Mouse (Mus musculus) layer of hippocampus, postnatal 14 days (tissue): ENCODE data around the gene Foxl1. TPM values are rescaled to one million over a fixed set of nuclear protein-coding genes. Genes with fewer than 3 reads are reported as not detected.

ENCODE experiments used
- DNase-seq, 2 experiments: peaks; one replicate each; pipeline ENCODE4 v3.0.0; 2021 to 2022; ENCODE audit warnings: low spot score in 2 of 2, mixed read lengths in 1 of 2
- long read RNA-seq, 2 experiments: library from polyadenylated mRNA; stranded (forward); transcript quantifications; one replicate each; pipeline ENCODE4 v2.0.0; 2021
- total RNA-seq, 2 experiments: library from RNA; stranded (reverse); gene quantifications; 2 replicates each; pipeline ENCODE4 v1.2.3; 2021

Foxl1 gene
- not detected for total RNA-seq
- long read RNA-seq, experiment 1: 0 reads
- long read RNA-seq, experiment 2: 0 reads

DNA sequence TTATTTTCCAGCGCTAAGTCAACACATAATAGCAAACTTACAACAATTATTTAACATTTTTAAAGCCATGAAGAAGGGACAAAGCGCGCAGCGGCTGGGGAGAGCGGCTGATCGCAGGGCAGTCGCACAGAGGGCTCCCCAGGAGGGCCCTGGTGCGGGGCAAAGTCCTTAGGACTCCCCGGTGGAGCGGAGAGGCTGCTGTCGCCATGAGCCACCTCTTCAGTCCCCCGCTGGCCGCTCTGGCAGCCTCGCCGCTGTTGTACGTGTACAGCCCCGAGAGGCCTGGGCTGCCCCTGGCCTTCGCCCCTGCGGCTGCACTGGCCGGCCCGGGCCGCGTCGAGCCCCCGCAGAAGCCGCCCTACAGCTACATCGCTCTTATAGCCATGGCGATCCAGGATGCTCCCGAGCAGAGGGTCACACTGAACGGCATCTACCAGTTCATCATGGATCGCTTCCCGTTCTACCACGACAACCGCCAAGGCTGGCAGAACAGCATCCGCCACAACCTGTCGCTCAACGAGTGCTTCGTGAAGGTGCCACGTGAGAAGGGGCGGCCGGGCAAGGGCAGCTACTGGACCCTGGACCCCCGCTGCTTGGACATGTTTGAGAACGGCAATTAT is at the start of gene Foxl1:
TSS of gene Foxl1 (plus strand) at position 185 of the 620 bp plus-strand sequence.
- no peak for DNase-seq

DNA sequence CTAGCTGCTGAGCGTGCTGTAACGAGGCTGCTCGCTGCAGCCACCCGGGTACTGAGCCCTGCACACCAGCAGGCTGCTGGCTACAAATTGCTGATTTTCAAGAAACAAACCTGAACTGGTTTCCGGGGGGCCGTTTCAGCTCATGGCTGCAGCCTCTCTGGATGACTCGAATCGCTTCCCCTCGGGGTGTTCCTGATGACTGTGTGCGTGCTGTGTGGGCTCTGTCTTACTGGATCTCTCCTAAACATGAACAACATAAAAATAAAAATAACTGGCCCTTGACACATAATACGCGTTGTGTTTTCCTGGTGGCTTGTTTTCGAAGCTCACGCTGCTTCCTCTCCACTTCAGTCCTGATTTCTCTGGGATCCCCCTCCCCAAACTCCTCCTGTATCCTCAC is 49.0 kb upstream of the Foxl1 start:
- no peak for DNase-seq

DNA sequence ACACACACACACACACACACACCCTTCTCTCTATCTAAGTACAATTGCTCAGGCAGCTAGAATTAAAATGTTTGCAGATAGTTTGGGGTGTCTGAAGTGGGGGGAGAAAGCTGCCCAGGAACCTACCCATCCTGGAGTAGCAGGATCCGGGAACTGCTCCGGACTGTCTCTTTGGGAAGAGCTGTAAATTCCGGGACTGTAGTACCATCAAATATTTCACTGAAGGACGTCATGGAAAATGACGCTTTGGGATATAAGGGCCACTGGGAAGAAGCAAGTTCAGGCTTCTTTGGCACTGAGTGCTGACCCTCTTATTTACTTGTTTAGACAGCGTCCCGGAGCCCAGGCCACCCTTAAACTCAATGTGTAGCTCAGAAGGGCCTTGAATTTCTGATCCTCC is 48.5 kb upstream of the Foxl1 start:
- DNase-seq: no peak

DNA sequence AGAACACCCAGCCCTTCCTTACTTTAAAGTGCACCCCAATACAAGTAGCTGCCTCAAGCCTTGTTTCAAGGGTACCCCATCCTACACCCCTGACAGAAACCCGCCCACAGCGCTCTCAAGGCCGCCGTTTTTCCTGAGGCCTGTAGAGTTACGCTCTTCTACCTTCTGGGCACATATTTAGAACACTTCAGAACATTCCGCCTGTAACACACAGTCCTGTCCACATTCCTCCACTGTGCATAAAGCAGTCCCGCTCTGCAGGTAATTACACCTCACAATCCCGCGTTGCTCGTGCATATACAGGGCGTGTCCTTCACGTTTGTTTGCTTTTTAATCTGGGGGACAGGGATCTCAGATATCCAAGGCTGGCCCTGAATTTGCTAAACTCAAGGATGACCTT is 47.8 kb upstream of the Foxl1 start:
- DNase-seq: no peak

DNA sequence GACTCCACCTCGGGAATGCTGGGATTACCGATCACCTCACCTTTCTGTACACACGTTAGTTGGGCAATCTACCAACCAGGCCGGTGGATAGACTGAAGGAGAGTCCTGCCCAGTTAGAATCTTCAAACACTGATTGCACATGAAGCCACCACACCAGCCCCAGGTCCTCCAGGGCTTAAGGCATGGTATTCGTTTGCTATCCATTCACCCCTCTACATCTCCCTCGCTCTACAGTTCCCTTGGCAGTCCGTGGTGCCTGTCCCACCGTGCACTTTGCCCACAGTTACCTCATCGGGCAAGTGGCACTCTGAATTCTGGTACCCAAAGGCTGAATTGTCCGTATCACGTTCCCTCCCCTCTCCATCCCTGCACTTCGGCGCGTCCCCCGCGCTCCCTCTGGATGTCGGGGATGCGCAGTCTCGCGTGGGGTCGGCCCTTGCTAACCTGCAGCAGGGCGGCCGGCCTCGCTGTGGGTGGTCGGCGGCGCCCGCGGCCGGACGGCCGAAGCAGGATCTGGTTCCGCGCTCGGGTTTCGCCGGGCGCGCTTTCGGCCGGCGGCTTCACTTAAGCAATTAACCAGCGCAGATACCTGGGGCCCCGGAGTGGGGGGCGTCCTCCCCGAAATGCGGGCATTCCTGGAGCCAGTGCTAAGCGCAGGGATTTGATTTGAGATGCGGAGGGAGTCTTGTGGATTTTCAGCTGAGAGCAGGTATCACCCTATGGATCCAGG is 47.2 kb upstream of the Foxl1 start:
- DNase-seq: no peak

DNA sequence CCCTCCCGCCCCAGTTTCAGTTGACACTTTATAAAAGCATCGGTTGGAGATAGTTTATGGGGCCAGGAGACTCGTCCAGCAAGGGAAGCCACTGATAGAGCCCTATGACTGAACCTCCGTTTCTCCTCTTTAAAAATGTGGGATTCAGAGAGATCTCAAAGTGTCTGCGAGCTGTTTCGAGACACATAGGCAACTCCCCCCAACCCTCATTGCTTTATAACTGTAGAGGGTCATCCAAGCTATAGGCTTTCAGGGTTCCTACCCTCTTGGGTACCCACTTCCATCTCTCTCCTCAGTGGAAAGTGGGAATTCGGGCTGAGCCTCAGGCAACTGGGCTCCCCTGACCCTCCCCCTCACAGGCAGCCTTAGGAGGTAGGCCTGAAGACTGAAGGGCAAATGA is 46.3 kb upstream of the Foxl1 start:
- no peak for DNase-seq

DNA sequence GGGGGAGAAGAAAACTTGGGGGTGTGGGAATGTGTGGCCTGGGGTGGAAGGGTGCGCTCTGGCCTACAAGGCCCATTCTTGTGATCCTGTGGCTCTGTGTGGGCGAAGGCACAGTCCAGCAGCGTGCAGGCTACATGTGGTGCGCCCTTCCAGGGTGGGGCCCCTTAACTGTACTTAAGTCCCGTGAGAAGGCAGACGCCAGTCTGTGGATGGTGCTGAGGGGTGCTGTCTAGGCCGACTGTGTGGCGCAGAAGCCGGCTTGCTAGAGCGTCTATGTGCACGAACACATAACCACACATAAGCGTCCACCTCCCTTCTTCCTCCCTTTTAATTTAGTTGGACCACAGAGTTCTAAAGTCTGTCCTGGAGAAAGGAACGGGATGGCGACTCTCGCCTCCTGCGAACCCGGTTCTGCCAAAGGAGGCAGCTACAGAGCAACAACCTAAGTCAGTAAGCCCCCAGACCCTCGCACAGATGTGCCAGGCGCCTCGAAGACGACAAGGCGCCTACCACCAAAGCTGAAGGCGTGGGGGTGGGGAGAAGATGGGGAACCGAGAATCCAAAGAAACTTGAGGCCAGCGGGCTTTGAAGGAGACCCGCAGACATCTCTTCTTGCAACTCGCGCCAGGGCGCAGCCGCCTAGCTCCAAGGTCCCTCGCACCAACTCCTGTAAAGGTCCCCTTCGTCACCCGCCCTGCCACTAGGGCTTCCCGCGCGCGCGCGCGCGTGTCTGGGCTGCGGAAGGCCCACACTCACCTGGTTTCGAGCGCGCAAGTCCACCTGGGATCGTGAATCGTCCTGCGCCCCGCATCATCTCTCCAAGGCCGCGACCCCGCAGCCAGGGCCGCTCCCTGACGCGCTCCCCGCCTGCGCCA is 45.3 kb upstream of the Foxl1 start:
- no peak for DNase-seq

DNA sequence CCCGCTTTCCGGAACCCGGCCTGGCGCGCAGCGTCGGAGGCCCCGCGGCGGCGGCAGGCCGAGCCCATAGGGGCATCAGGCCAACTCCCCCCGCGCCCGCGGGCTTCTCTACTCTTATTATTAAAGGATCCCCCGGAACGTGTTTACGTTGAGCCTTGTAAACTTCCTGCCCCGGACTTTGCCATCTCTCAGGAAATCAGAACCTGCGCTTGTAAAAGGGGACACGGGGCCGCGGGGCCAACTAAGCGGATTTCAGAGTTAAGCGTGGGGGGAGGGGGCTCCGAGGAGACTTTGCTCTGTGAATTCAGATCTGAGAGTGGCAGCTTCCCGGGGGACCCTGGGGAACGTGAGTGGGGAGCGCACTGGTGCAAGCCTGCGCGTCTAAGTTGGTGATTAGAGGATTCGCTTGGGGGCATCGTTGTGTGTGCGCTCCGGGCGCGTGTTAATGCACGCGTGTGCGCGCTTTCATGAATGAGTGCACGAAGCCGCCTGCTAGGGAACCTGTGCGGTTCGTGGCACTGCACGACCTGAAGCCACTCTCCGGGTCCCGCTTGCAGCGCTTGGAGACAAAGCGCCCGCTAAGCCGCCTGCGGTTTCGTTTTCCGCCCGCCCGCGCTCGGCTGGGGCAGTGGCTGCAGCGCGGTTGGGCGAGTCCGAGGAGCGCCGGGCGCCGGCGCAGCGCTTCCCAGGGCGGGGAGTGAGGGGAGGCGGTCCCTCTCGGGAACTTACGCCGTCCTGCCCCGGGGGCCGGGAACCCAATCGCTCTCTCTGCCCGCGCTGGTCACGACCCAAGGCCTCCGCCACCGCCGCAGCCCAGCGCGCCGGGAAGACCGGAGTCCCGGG is 44.4 kb upstream of the Foxl1 start:
- DNase-seq: no peak

GRCm38 (mm10) chr8:121083936-121084209 is 43.9 kb upstream of the Foxl1 start:
- no peak for DNase-seq

DNA sequence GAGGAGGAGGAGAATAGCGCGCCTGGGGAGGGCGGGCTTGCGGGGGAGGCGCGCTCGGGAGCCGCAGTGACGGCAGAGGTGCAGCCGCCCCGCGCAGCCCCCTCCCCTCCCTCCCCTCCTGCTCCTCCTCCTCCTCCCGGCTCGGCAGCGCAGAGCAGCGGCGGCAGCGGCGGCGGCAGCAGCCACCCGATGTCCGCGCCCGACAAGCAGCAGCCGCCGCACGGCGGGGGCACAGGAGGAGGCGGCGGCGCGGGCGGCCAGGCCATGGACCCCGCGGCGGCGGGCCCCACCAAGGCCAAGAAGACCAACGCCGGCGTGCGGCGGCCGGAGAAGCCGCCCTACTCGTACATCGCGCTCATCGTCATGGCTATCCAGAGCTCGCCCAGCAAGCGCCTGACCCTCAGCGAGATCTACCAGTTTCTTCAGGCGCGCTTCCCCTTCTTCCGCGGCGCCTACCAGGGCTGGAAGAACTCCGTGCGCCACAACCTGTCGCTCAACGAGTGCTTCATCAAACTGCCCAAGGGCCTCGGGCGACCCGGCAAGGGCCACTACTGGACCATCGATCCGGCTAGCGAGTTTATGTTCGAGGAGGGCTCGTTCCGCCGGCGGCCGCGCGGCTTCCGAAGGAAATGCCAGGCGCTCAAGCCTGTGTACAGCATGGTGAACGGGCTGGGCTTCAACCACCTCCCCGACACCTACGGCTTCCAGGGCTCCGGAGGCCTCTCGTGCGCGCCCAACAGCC is 43.4 kb upstream of the Foxl1 start, which contains the start of gene Foxf1:
TSS of gene Foxf1 (plus strand) at position 177 of the 742 bp plus-strand sequence.
- DNase-seq: no peak

- no peak for DNase-seq
These were observed 42.7 kb upstream of the Foxl1 start for GRCm38 (mm10) chr8:121085011-121085410.

DNA sequence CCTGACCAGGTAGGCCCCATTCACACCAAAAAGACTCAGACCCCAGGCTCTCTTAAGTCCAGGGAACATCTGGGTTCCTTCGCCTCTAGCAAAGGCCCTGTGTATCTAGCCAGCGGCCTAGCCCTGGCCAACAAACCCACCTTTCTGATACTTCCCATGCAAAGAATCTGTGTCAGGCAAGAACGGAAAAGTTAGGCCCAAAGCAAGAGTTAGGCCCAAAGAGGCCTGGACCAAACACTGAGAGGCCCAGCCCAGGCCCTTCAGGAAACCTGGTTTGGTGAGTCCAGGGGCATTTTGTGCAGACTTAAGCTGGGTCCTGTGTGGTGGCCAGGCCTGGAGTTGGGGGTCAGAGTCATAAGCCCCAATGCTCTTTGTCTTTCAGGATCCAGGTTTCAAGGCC is 42.2 kb upstream of the Foxl1 start:
- DNase-seq: no peak

DNA sequence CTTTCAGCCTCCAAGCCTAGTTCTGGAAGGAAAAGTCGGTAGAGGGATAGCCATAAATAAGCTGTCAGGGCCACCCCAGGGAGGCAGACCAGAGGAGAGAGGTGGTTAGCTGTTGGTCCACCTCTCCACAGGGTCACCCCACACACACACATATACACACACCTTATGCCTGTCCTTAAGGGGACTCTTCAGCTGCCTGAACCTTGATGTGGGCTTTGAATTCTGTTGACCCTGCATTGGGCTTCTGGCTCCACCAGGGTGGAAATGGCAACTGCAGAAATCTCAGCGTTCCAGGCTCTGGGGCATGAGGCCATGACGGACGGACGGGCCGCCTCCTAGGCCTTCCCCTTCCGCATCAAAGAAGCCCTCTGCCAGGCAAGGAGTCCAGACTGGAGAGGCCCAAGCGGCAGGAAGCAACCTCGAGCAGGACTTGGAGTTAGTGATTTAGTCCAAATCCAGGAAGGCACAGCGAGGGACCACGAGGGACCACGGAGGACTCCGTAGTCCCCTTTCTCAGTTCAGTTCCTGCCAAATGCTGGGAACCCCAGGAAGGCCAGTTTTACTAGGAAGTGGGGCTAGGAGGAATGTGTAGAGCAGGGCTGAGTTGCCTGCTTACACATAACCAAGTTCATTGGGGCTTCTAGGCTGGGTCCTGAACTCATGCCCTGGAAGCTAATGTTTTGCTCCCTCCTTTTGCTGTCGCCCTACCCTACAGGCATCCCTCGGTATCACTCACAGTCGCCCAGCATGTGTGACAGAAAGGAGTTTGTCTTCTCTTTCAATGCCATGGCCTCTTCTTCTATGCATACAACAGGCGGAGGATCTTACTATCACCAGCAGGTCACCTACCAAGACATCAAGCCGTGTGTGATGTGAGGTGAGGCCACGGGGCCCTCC is 41.5 kb upstream of the Foxl1 start:
- DNase-seq: no peak

DNA sequence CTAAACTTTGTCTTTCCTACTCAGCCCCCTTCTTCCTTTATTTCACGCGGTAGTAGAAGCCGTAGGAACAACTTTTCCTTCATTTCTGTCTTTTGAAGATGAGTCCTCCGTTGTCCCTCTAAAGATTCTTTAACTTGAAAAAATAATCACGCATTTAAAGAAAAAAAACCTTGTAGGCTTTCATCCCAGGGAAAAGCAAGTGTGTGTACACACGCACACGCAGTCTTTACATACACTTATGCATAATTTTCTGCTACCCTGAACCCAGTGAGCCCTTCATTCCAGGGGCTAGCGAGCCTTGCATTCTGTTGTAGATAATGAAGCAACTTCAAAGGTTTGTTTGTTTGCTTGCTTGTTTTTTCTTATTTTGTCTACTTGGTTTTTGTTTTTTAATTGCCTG is 39.5 kb upstream of the Foxl1 start:
- DNase-seq: no peak

- DNase-seq: no peak
These were observed 38.7 kb upstream of the Foxl1 start for GRCm38 (mm10) chr8:121088871-121089630.

GRCm38 (mm10) chr8:121089631-121090380 is 37.9 kb upstream of the Foxl1 start:
- no peak for DNase-seq

DNA sequence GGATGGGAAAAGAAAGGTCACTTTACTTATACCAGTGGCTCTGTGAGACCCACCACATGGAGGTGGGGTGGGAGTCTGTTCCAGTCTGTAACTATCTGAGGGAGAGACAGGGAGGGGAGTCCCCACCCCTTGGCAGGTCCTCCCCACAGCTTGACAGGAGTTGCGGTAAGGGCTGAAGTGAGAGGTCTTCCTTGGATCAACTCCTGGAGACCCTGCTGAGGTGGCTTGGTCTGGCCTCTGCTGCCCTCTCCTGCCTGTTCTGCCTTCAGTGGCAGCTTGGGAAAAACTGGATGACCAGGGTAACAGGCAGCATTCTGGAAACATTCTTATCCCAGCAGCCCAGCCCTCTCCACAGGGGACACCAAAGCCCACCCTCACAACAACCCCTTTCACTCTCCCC is 37.0 kb upstream of the Foxl1 start:
- DNase-seq: no peak

DNA sequence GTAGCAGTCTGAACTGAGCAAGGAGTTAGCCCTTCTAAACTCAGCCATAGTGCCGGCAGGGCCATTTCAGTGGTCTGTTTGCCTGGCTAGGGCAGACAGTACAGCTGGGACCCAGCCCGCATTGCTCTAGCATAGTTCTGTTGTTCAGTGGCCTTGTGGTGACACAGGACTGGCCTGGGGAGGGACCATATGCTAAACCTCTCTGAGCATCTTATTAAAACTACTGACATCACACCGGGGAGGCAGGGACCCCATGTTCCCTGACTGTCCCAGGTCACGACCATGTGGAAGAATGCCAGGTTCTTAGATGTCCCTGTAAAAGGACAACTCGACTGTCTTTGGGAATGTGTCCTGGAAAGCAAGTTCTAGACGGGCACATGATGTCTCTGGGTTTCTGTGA is 35.6 kb upstream of the Foxl1 start:
- DNase-seq: no peak
